Mouse (Mus musculus): ENCODE results near the gene Olfr291. TPM values are rescaled to one million over a fixed set of nuclear protein-coding genes. Genes with fewer than 3 reads are reported as not detected.

The Olfr291 gene
- polyA plus RNA-seq (2017; shearing (Covaris generic)), result not detected

DNA sequence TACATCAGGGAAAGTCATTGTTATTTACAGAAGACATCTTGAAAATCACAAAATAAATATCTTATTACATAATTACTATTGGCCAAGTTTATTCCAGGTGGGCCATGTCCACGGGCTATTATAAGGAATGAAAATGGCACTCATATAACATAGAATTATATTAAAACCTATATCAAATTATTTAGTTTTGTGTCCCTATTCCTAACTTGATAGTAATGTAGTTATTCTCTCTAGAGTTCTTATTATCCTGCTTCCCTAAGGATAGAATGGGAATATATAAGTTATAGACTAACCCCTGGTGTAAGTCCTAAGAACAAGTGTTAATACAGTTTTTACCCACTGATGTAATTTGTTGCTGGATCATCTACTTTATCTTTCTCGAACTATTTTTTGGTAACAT lies at the start of gene Olfr291:
Gene Olfr291 (plus strand): TSS at position 301 of the 400 bp plus-strand sequence.

Other genes starting within 250 kb of the Olfr291 start
- gene Fah, start 246.8 kb upstream of the Olfr291 start, polyA plus RNA-seq (2017; shearing (Covaris generic)), result 11.2 TPM
- gene Zfand6, start 163.6 kb upstream of the Olfr291 start, polyA plus RNA-seq (2017; shearing (Covaris generic)), result 250 TPM
- not detected for gene Vmn2r65, start 110.6 kb downstream of the Olfr291 start, polyA plus RNA-seq (2017; shearing (Covaris generic))
- 0.05 TPM for gene Vmn2r66, start 158.7 kb downstream of the Olfr291 start, polyA plus RNA-seq (2017; shearing (Covaris generic))

All from CD4-positive, CD25-positive, alpha-beta regulatory T cell (primary cell).